Mouse (Mus musculus) small intestine, adult 2 months (tissue): Measurements from ENCODE around the gene Btbd8. TPM values are rescaled to one million over a fixed set of nuclear protein-coding genes. Genes with fewer than 3 reads are reported as not detected.

ENCODE experiments used
- H3K27ac ChIP-seq: fragments of 200-500 bp; 2 replicates; pipeline ENCODE4 v1.5.1; 2012; ENCODE audit warnings: low read depth, low read length, control low read depth, inconsistent platforms; ENCODE audit not compliant: insufficient read depth
- H3K27me3 ChIP-seq: fragments of 200-500 bp; 2 replicates; pipeline ENCODE4 v1.6.1; 2012; ENCODE audit warnings: mild to moderate bottlenecking, moderate library complexity, low read length, inconsistent platforms; ENCODE audit not compliant: control insufficient read depth, insufficient read depth
- H3K36me3 ChIP-seq: fragments of 200-500 bp; 2 replicates; pipeline ENCODE4 v1.6.1; 2012; ENCODE audit warnings: mild to moderate bottlenecking, low read length, control low read depth, inconsistent platforms; ENCODE audit not compliant: control insufficient read depth, insufficient read depth
- H3K4me1 ChIP-seq: fragments of 200-500 bp; 2 replicates; pipeline ENCODE4 v1.6.1; 2012; ENCODE audit warnings: low read length, inconsistent platforms, mixed read lengths; ENCODE audit not compliant: control insufficient read depth, insufficient read depth, insufficient read length
- H3K4me3 ChIP-seq: fragments of 200-500 bp; 2 replicates; pipeline ENCODE4 v1.5.1; 2012; ENCODE audit warnings: low read depth, mild to moderate bottlenecking, control low read depth, inconsistent platforms, low read length, moderate library complexity
- CTCF ChIP-seq: fragments of 200-500 bp; IDR thresholded peaks from 2 replicates; pipeline ENCODE4 v1.5.1; 2012; ENCODE audit warnings: low read depth, mild to moderate bottlenecking, control low read depth, inconsistent platforms, low read length, moderate library complexity, mixed read lengths; ENCODE audit not compliant: insufficient replicate concordance, insufficient read length; ENCODE audit errors: extremely low read depth
- POLR2A ChIP-seq: fragments of 200-500 bp; IDR thresholded peaks from 2 replicates; pipeline ENCODE4 v1.6.1; 2012; ENCODE audit warnings: low read depth, mild to moderate bottlenecking, control low read depth, inconsistent platforms, low read length, moderate library complexity
- WGBS: fragments of 180-500 bp; shearing (Covaris S2); methylation state at CpG from one replicate; pipeline ENCODE4 v1.1.7; 2018; 5-methylcytosine and 5-hydroxymethylcytosine counted together
- polyA plus RNA-seq: library from polyadenylated mRNA; depleted of rRNA; stranded (reverse); fragments of >200 nt; gene quantifications from 2 replicates; pipeline ENCODE4 v1.2.3, GENCODE M21; 2012

Gene Btbd8
- polyA plus RNA-seq, 1 experiment: 0.28 TPM

DNA sequence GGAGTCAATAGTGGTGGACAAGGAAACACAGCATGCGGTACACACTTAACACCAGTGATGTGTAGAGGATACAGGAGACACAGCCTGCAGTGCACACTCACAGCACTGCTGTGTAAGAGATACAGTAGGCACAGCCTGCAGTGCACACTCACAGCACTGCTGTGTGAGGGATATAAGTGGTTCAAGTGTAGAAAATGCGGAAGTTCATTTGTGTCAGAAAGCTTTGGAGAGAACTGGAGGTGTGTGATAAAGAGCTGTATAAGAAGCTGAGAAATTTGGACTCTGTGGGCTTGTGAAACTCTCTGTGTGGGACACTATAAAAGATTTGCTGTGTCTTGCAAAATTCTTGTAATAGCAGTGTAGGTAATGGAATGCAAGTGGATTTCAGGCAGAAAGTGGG lies 42.4 kb downstream of the Btbd8 start:
- Histone ChIP-seq H3K27me3 (no peaks in the 10 kb centered on the region), H3K36me3 (no peaks in the 10 kb centered on the region), H3K4me1 (no peaks in the 10 kb centered on the region), H3K4me3 (no peak overlapping the region), H3K27ac (no peak overlapping the region)
- WGBS: 92% methylated on average over 2 of the region's 2 CpGs
- no peak for TF ChIP-seq CTCF
- no peak for TF ChIP-seq POLR2A

DNA sequence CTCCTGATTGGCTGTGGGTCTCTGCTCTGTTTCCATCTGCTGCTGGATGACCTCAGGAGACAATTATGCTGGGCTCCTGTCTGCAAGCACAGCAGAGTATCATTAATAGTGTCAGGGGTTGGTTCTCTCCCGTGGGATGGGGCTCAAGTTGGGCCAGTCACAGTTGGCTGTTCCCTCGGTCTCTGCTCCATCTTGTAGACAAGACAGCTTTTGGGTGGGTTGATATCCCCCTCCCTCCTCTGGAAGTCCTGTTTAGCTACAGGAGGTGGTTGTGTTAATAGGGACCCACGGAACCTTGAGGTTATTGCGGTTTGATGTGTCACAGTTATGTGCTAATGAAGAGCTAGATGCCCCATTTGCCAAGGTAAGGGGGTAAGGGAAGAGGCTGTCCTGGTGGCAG lies 51.2 kb downstream of the Btbd8 start:
- H3K4me3 ChIP-seq: no peak overlapping the region
- no peaks in the 10 kb centered on the region for H3K27me3 ChIP-seq
- H3K36me3 ChIP-seq: no peaks in the 10 kb centered on the region
- WGBS: 66% methylated on average over 4 of the region's 4 CpGs
- no peak overlapping the region for H3K27ac ChIP-seq
- H3K4me1 ChIP-seq: no peaks in the 10 kb centered on the region
- TF ChIP-seq POLR2A: no peak
- TF ChIP-seq CTCF: no peak

GRCm38 (mm10) chr5:107491036-107491435 lies 53.2 kb downstream of the Btbd8 start:
- H3K36me3 ChIP-seq: no peaks in the 10 kb centered on the region
- TF ChIP-seq POLR2A: no peak
- TF ChIP-seq CTCF: no peak
- H3K4me1 ChIP-seq: no peaks in the 10 kb centered on the region
- no peak overlapping the region for H3K27ac ChIP-seq
- H3K4me3 ChIP-seq: no peak overlapping the region
- 70% methylated on average over 9 of the region's 9 CpGs for WGBS
- no peaks in the 10 kb centered on the region for H3K27me3 ChIP-seq

DNA sequence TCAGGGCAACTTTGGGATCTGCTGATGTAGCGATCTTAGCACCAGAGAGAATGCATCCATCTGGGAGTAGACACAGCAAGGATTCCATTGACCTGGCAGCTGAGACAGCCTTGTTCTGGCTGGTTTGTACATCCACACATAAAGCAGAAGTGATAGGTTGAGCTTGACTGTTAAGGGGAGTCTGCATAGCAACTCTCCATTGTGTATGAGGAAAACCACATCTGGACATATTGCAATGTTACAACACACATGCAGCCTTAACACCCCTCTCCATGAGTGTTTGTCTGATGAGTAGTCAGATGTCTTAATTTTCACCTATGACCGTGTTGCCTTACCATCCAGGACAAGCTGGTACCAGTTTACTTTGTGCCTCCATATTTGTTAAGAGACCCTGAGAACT lies 54.7 kb downstream of the Btbd8 start:
- TF ChIP-seq POLR2A (no peak), CTCF (no peak)
- Histone ChIP-seq H3K27me3 (no peaks in the 10 kb centered on the region), H3K4me3 (no peak overlapping the region), H3K4me1 (no peaks in the 10 kb centered on the region), H3K27ac (no peak overlapping the region), H3K36me3 (no peaks in the 10 kb centered on the region)
- 92% methylated on average over 2 of the region's 2 CpGs for WGBS

DNA sequence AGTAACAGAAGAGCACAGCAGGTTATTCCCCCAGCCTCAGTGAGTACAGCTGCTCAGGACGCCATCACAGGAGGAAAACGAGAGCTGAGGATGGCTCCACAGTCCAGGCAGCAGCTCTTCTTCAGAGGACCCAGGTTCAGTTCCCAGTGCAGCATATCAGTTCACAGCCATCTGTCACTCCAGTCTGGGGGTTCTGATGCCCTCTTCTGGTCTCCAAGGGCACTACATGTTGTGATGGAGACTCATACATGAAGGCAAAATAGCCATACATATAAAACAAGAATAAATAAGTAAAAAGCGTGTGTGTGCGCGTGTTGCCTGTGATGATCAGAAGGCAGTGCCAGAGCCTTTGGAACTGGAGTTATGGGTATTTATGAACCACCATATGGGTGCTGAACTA lies 57.0 kb downstream of the Btbd8 start:
- TF ChIP-seq CTCF: peak; percentile 18; the same call in 1 of the 2 replicates
- TF ChIP-seq POLR2A: no peak
- WGBS: 97% methylated on average over 5 of the region's 5 CpGs
- H3K36me3 ChIP-seq: no peaks in the 10 kb centered on the region
- H3K27ac ChIP-seq: no peak overlapping the region
- H3K27me3 ChIP-seq: no peaks in the 10 kb centered on the region
- H3K4me1 ChIP-seq: no peaks in the 10 kb centered on the region
- H3K4me3 ChIP-seq: no peak overlapping the region

- Histone ChIP-seq H3K27ac (no peak overlapping the region), H3K4me1 (no peaks in the 10 kb centered on the region), H3K36me3 (no peaks in the 10 kb centered on the region), H3K27me3 (no peaks in the 10 kb centered on the region), H3K4me3 (no peak overlapping the region)
- 82% methylated on average over 2 of the region's 2 CpGs for WGBS
- TF ChIP-seq CTCF (no peak), POLR2A (no peak)
These were observed 58.2 kb downstream of the Btbd8 start for GRCm38 (mm10) chr5:107496047-107496446.

DNA sequence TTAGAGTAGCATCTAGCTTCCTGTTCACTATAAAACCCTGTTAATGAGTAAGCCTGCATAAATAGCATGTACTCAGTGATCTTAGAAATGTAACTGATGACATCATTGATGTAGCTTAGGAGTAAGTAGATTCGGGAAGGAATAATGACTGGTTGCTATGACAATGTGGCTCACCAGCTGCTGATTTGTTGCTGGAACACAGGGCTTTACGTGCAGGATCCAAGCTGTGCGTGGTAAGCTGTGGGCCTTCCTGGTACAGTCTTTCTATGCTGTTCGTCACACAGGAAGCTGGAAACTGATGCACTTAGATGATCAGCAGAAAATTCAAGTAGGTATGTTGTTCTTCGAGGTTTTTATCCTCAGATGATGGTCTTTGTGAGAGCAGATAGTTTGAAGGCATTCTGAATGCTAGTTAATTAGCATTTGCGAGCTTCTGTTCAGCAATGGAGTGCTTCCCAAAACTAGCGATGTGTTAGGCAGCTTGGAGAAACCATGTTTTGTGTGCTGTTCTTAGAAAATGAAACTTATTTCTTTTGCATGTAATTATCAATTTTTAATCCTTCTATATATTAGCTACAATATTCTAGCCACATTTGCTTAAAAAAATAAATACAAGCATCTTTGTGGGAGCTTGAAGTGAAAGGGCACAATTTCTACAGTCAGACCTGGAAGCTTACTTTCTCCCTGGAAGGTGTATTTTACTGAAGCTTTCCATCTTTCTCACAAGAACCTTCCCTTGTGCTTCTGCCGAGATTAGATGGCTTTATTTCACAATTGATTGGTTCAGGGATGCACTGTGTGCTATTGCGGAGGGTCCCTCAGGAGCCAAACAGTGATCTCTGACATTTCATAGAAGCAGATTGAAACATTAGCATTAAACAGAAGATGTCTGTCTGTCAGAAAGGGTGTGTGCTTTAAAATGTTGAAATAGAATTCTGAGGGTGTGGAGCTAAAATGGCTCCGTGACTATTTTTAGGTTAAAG lies 60.0 kb downstream of the Btbd8 start:
- Histone ChIP-seq H3K27me3 (no peaks in the 10 kb centered on the region), H3K4me1 (no peaks in the 10 kb centered on the region), H3K36me3 (no peaks in the 10 kb centered on the region), H3K4me3 (no peak overlapping the region), H3K27ac (no peak overlapping the region)
- 67% methylated on average over 10 of the region's 10 CpGs for WGBS
- TF ChIP-seq CTCF (no peak), POLR2A (no peak)
